Mouse (Mus musculus) midbrain, embryonic 15.5 days (tissue): Measurements from ENCODE around the gene Svop. TPM values are rescaled to one million over a fixed set of nuclear protein-coding genes. Genes with fewer than 3 reads are reported as not detected.

Source experiments
- ATAC-seq: fragments of 200-750 bp; cut with Nextera tagmentation; replicated peaks from 2 replicates; pipeline ENCODE4 v1.8.0; 2017; ENCODE audit warnings: moderate TSS enrichment
- H3K27ac ChIP-seq: fragments of 300-500 bp; sonication (generic); 2 replicates; pipeline ENCODE4 v1.5.1; 2015; ENCODE audit warnings: mild to moderate bottlenecking, inconsistent platforms
- H3K27me3 ChIP-seq: fragments of 300-500 bp; sonication (generic); replicated peaks from 2 replicates; pipeline ENCODE4 v1.6.1; 2015; ENCODE audit warnings: inconsistent platforms
- H3K36me3 ChIP-seq: fragments of 300-500 bp; sonication (generic); replicated peaks from 2 replicates; pipeline ENCODE4 v1.6.1; 2015; ENCODE audit warnings: inconsistent platforms
- H3K4me1 ChIP-seq: fragments of 300-500 bp; sonication (generic); 2 replicates; pipeline ENCODE4 v1.6.1; 2015; ENCODE audit warnings: inconsistent platforms
- H3K4me2 ChIP-seq: fragments of 300-500 bp; sonication (generic); 2 replicates; pipeline ENCODE4 v1.6.1; 2015; ENCODE audit warnings: inconsistent platforms, mild to moderate bottlenecking, moderate library complexity
- H3K4me3 ChIP-seq: fragments of 300-500 bp; sonication (generic); 2 replicates; pipeline ENCODE4 v1.5.1; 2015; ENCODE audit warnings: mild to moderate bottlenecking, inconsistent platforms
- H3K9ac ChIP-seq: fragments of 300-500 bp; sonication (generic); 2 replicates; pipeline ENCODE4 v1.6.1; 2015; ENCODE audit warnings: mild to moderate bottlenecking, inconsistent platforms
- H3K9me3 ChIP-seq: fragments of 300-500 bp; sonication (generic); 2 replicates; pipeline ENCODE4 v1.6.1; 2016; ENCODE audit warnings: inconsistent platforms
- WGBS: fragments of 180-500 bp; shearing (Covaris S2); methylation state at CpG from one replicate; pipeline ENCODE4 v1.1.7; 2015; ENCODE audit warnings: mixed read lengths; 5-methylcytosine and 5-hydroxymethylcytosine counted together
- polyA plus RNA-seq: library from polyadenylated mRNA; unstranded; fragments of >200 nt; fragmentation: Nextera tagmentation; extraction: Ambion mirVana; gene quantifications from 2 replicates; pipeline ENCODE4 v1.2.1, GENCODE M21; 2015

Gene Svop
- polyA plus RNA-seq, 1 experiment from 2014 or later: 115 TPM

GRCm38 (mm10) chr5:114005100-114005499 lies 86.3 kb downstream of the Svop start:
- Histone ChIP-seq H3K27ac (no peak overlapping the region), H3K4me2 (no peak overlapping the region), H3K36me3 (no peaks in the 10 kb centered on the region), H3K9ac (no peak overlapping the region), H3K9me3 (no peaks in the 10 kb centered on the region), H3K4me3 (no peak overlapping the region), H3K4me1 (no peaks in the 10 kb centered on the region), H3K27me3 (no peaks in the 10 kb centered on the region)
- WGBS: 87% methylated on average over 5 of the region's 5 CpGs
- ATAC-seq: no peak

GRCm38 (mm10) chr5:114004573-114004972 lies 86.8 kb downstream of the Svop start:
- no peaks in the 10 kb centered on the region for H3K36me3 ChIP-seq
- no peaks in the 10 kb centered on the region for H3K27me3 ChIP-seq
- no peak overlapping the region for H3K4me3 ChIP-seq
- no peak for ATAC-seq
- H3K27ac ChIP-seq: no peak overlapping the region
- no peaks in the 10 kb centered on the region for H3K4me1 ChIP-seq
- no peaks in the 10 kb centered on the region for H3K9me3 ChIP-seq
- H3K4me2 ChIP-seq: no peak overlapping the region
- WGBS: 79% methylated on average over 11 of the region's 11 CpGs
- H3K9ac ChIP-seq: no peak overlapping the region

- H3K36me3 ChIP-seq: no peaks in the 10 kb centered on the region
- H3K4me1 ChIP-seq: no peaks in the 10 kb centered on the region
- no peak for ATAC-seq
- WGBS: 47% methylated on average over 5 of the region's 5 CpGs
- H3K27me3 ChIP-seq: no peaks in the 10 kb centered on the region
- no peak within 1 kb of the TSS for H3K4me2 ChIP-seq
- H3K4me3 ChIP-seq: no peak within 1 kb of the TSS
- H3K9ac ChIP-seq: no peak within 1 kb of the TSS
- no peak within 1 kb of the TSS for H3K27ac ChIP-seq
- no peaks in the 10 kb centered on the region for H3K9me3 ChIP-seq
Measured at GRCm38 (mm10) chr5:114003542-114003941, 87.8 kb downstream of the Svop start, which contains the start of gene Dao. Gene Dao, plus strand, starts transcription at chr5:114003703.

- H3K9ac ChIP-seq: no peak overlapping the region
- 59% methylated on average over 5 of the region's 5 CpGs for WGBS
- no peak overlapping the region for H3K27ac ChIP-seq
- no peak overlapping the region for H3K4me3 ChIP-seq
- ATAC-seq: no peak
- H3K4me2 ChIP-seq: no peak overlapping the region
- peaks cover 4% of the 10 kb centered on the region for H3K4me1 ChIP-seq
- H3K9me3 ChIP-seq: no peaks in the 10 kb centered on the region
- no peaks in the 10 kb centered on the region for H3K36me3 ChIP-seq
- H3K27me3 ChIP-seq: no peaks in the 10 kb centered on the region
Measured at GRCm38 (mm10) chr5:113999382-113999781, 92.0 kb downstream of the Svop start.

GRCm38 (mm10) chr5:113996458-113996857 lies 94.9 kb downstream of the Svop start:
- no peak overlapping the region for H3K4me3 ChIP-seq
- H3K9ac ChIP-seq: no peak overlapping the region
- peaks cover 23% of the 10 kb centered on the region for H3K4me1 ChIP-seq
- no peak for ATAC-seq
- H3K27ac ChIP-seq: no peak overlapping the region
- H3K4me2 ChIP-seq: no peak overlapping the region
- H3K9me3 ChIP-seq: no peaks in the 10 kb centered on the region
- WGBS: 66% methylated on average over 2 of the region's 2 CpGs
- no peaks in the 10 kb centered on the region for H3K36me3 ChIP-seq
- H3K27me3 ChIP-seq: no peaks in the 10 kb centered on the region

GRCm38 (mm10) chr5:113993487-113994465 lies 97.6 kb downstream of the Svop start, which contains the start of gene Ssh1:
Gene Ssh1, minus strand, starts transcription at chr5:113993894.
- Histone ChIP-seq H3K4me2 (peak within 1 kb of the TSS; percentile 92), H3K27ac (peak within 1 kb of the TSS; percentile 96), H3K9me3 (no peaks in the 10 kb centered on the region), H3K9ac (peak within 1 kb of the TSS; percentile 89), H3K36me3 (no peaks in the 10 kb centered on the region; the same call in 1 of the 2 replicates), H3K27me3 (no peaks in the 10 kb centered on the region), H3K4me1 (peaks cover 42% of the 10 kb centered on the region), H3K4me3 (peak within 1 kb of the TSS; percentile 80)
- WGBS: 1% methylated on average over 69 of the region's 83 CpGs
- ATAC-seq: peak; percentile 90

- Histone ChIP-seq H3K27me3 (no peaks in the 10 kb centered on the region), H3K4me2 (peak overlapping the region; percentile 92), H3K4me3 (peak overlapping the region; percentile 80), H3K36me3 (no peaks in the 10 kb centered on the region; the same call in 1 of the 2 replicates), H3K9me3 (no peaks in the 10 kb centered on the region), H3K27ac (peak overlapping the region; percentile 96), H3K9ac (peak overlapping the region; percentile 89), H3K4me1 (peaks cover 43% of the 10 kb centered on the region)
- ATAC-seq: no peak; the same call in 1 of the 2 replicates
- under 1% methylated on average over 19 of the region's 22 CpGs for WGBS
Measured at GRCm38 (mm10) chr5:113993031-113993486, 98.3 kb downstream of the Svop start.

- ATAC-seq: no peak
- peaks cover 43% of the 10 kb centered on the region for H3K4me1 ChIP-seq
- peak overlapping the region; percentile 92 for H3K4me2 ChIP-seq
- H3K9me3 ChIP-seq: no peaks in the 10 kb centered on the region
- H3K9ac ChIP-seq: peak overlapping the region; percentile 89
- H3K27me3 ChIP-seq: no peaks in the 10 kb centered on the region
- H3K4me3 ChIP-seq: peak overlapping the region; percentile 80
- H3K36me3 ChIP-seq: no peaks in the 10 kb centered on the region; the same call in 1 of the 2 replicates
- H3K27ac ChIP-seq: peak overlapping the region; percentile 96
- WGBS: 33% methylated on average over 12 of the region's 12 CpGs
Measured at GRCm38 (mm10) chr5:113992339-113992831, 99.0 kb downstream of the Svop start.

GRCm38 (mm10) chr5:113991141-113991540 lies 100.2 kb downstream of the Svop start:
- ATAC-seq: no peak
- H3K9me3 ChIP-seq: no peaks in the 10 kb centered on the region
- no peaks in the 10 kb centered on the region for H3K27me3 ChIP-seq
- H3K4me3 ChIP-seq: no peak overlapping the region
- peak overlapping the region; percentile 92; the same call in 1 of the 2 replicates for H3K4me2 ChIP-seq
- peaks cover 46% of the 10 kb centered on the region for H3K4me1 ChIP-seq
- no peak overlapping the region for H3K9ac ChIP-seq
- WGBS: 77% methylated on average over 7 of the region's 7 CpGs
- H3K27ac ChIP-seq: no peak overlapping the region
- no peaks in the 10 kb centered on the region; the same call in 1 of the 2 replicates for H3K36me3 ChIP-seq

GRCm38 (mm10) chr5:113990593-113990992 lies 100.8 kb downstream of the Svop start:
- WGBS: 86% methylated on average over 5 of the region's 5 CpGs
- Histone ChIP-seq H3K27ac (no peak overlapping the region), H3K9ac (no peak overlapping the region), H3K9me3 (no peaks in the 10 kb centered on the region), H3K27me3 (no peaks in the 10 kb centered on the region), H3K36me3 (no peaks in the 10 kb centered on the region; the same call in 1 of the 2 replicates), H3K4me3 (no peak overlapping the region), H3K4me1 (peaks cover 46% of the 10 kb centered on the region), H3K4me2 (no peak overlapping the region)
- ATAC-seq: no peak

GRCm38 (mm10) chr5:113989437-113990024 lies 101.8 kb downstream of the Svop start:
- Histone ChIP-seq H3K9me3 (no peaks in the 10 kb centered on the region), H3K4me3 (no peak overlapping the region), H3K27ac (no peak overlapping the region), H3K36me3 (no peaks in the 10 kb centered on the region; the same call in 1 of the 2 replicates), H3K4me1 (peaks cover 43% of the 10 kb centered on the region), H3K27me3 (no peaks in the 10 kb centered on the region), H3K9ac (no peak overlapping the region), H3K4me2 (no peak overlapping the region)
- WGBS: 88% methylated on average over 20 of the region's 20 CpGs
- no peak for ATAC-seq
